In genomic region chr7:16811649-16812070, GRCm38 (mm10) we compare ENCODE assay signal across 9 mouse cellular contexts. TPM values are rescaled to one million over a fixed set of nuclear protein-coding genes. Genes with fewer than 3 reads are reported as not detected.
DNase-seq lines count a peak whose midpoint lies in the region; ATAC-seq and TF ChIP-seq lines count a peak whose summit lies in the region.
"Had no signal": no experiment of that assay in that cellular context is flagged by ENCODE, and none has a peak within 500 bp of the region (broad histone marks: within the 10 kb centered on the region; RNA-seq: fewer than 3 reads in every experiment).

No protein-coding gene starts in this region.

- H3K36me3 ChIP-seq in heart, embryonic 13.5 days = peaks cover 68% of the 10 kb centered on the region
- peaks cover 21% of the 10 kb centered on the region for H3K36me3 ChIP-seq in hindbrain, embryonic 13.5 days
- peaks cover 65% of the 10 kb centered on the region for H3K36me3 ChIP-seq in midbrain, embryonic 10.5 days

- H3K9ac ChIP-seq in heart, embryonic 13.5 days = peak overlapping the region; percentile 77
- peak overlapping the region; percentile 87 for H3K9ac ChIP-seq in hindbrain, embryonic 13.5 days

- peak overlapping the region; percentile 53 for H3K4me3 ChIP-seq in heart, embryonic 13.5 days
- H3K4me3 ChIP-seq in cortical plate, adult 2 months (ENCODE audit: insufficient read depth, low read length) = peak overlapping the region; percentile 44
- H3K4me3 ChIP-seq in hindbrain, embryonic 13.5 days = peak overlapping the region; percentile 58
- peak overlapping the region; percentile 55 for H3K4me3 ChIP-seq in midbrain, embryonic 10.5 days

- TF ChIP-seq POLR2A in cortical plate, adult 2 months (IDR thresholded peaks at IDR 0.05; ENCODE audit: extremely low read depth, insufficient read depth, low read length) = no peak

- no peak for DNase-seq in heart, adult 9 months (ENCODE audit: low spot score in 2 of 2)
- DNase-seq in midbrain, embryonic 10.5 days (ENCODE audit: low spot score) = no peak
- no peak for DNase-seq in cerebellum, postnatal 10 days
- no peak for DNase-seq in urinary bladder, adult 2 months (ENCODE audit: low spot score)
- DNase-seq: adrenal gland, adult 8-10 months had no signal

- H3K9me3 ChIP-seq in heart, embryonic 13.5 days = no peaks in the 10 kb centered on the region
- H3K9me3 ChIP-seq in hindbrain, embryonic 13.5 days = no peaks in the 10 kb centered on the region
- H3K9me3 ChIP-seq in midbrain, embryonic 10.5 days (replicated peaks) = no peaks in the 10 kb centered on the region; the same call in 1 of the 2 replicates

- no peak overlapping the region for H3K27ac ChIP-seq in heart, embryonic 13.5 days (replicated peaks)
- peak overlapping the region; percentile 90 for H3K27ac ChIP-seq in cortical plate, adult 2 months (ENCODE audit: insufficient read depth, low read length)
- peak overlapping the region; percentile 94 for H3K27ac ChIP-seq in hindbrain, embryonic 13.5 days
- peak overlapping the region; percentile 67; the same call in 1 of the 2 replicates for H3K27ac ChIP-seq in midbrain, embryonic 10.5 days (replicated peaks)

- peaks cover 26% of the 10 kb centered on the region for H3K4me1 ChIP-seq in heart, embryonic 13.5 days
- H3K4me1 ChIP-seq in cortical plate, adult 2 months (ENCODE audit: control insufficient read depth, insufficient read depth, low read length) = peaks cover 10% of the 10 kb centered on the region
- H3K4me1 ChIP-seq in hindbrain, embryonic 13.5 days (replicated peaks) = peaks cover 60% of the 10 kb centered on the region
- H3K4me1 ChIP-seq in midbrain, embryonic 10.5 days = peaks cover 40% of the 10 kb centered on the region

- no peak for TF ChIP-seq CTCF in cortical plate, adult 2 months (IDR thresholded peaks at IDR 0.05; ENCODE audit: extremely low read depth, insufficient read depth, low read length)

- peak overlapping the region; percentile 86 for H3K4me2 ChIP-seq in heart, embryonic 13.5 days
- H3K4me2 ChIP-seq in hindbrain, embryonic 13.5 days = peak overlapping the region; percentile 85

- H3K27me3 ChIP-seq in heart, embryonic 13.5 days (replicated peaks) = peaks cover 31% of the 10 kb centered on the region
- peaks cover 20% of the 10 kb centered on the region for H3K27me3 ChIP-seq in hindbrain, embryonic 13.5 days
- peaks cover 50% of the 10 kb centered on the region for H3K27me3 ChIP-seq in midbrain, embryonic 10.5 days (ENCODE audit: low read depth, poor library complexity, severe bottlenecking)

- WGBS in heart, embryonic 13.5 days = 14% methylated on average over 17 of the region's 17 CpGs
- 10% methylated on average over 17 of the region's 17 CpGs for whole genome bisulfite sequencing in hindbrain, embryonic 13.5 days
- WGBS in midbrain, embryonic 10.5 days = 7% methylated on average over 17 of the region's 17 CpGs

- ATAC-seq in heart, embryonic 13.5 days (ENCODE audit: extremely low read depth, insufficient number of reproducible peaks, low FRiP score, low TSS enrichment) = no peak
- no peak for ATAC-seq in hindbrain, embryonic 13.5 days (ENCODE audit: low FRiP score)
- ATAC-seq in erythroid progenitor cell, adult 5-6 weeks (replicated peaks; ENCODE audit: low FRiP score, poor library complexity, severe bottlenecking) = no peak

RNA-seq across cellular contexts. Expression of gene Strn4, which starts 4.0 kb away (rescaled TPM):
- 81.1 and 82.5 TPM in 2 replicates for polyA plus RNA-seq in heart, embryonic 13.5 days (2015; fragmentation: Nextera tagmentation; extraction: Ambion mirVana)
- polyA plus RNA-seq in cortical plate, adult 2 months (2012; rRNA removed) = 291 and 307 TPM in 2 replicates
- 159 and 172 TPM in 2 replicates for polyA plus RNA-seq in hindbrain, embryonic 13.5 days (2015; fragmentation: Nextera tagmentation; extraction: Ambion mirVana)
- 108 and 137 TPM in 2 replicates for polyA plus RNA-seq in midbrain, embryonic 10.5 days (2016; fragmentation: Nextera tagmentation; extraction: Ambion mirVana)
- 78.6 and 101 TPM in 2 replicates for polyA plus RNA-seq in urinary bladder, adult 2 months (2012; rRNA removed)
- total RNA-seq in erythroid progenitor cell, adult 5-6 weeks (2015; ENCODE audit: low replicate concordance) = 75.0 and 87.2 TPM in 2 replicates
- total RNA-seq in erythroid progenitor cell, adult 5-6 weeks (2017; ENCODE audit: low replicate concordance) = 76.9 and 128 TPM in 2 replicates

RNA-seq across cellular contexts. Expression of gene Fkrp, which starts 4.9 kb away (rescaled TPM):
- polyA plus RNA-seq in heart, embryonic 13.5 days (2015; fragmentation: Nextera tagmentation; extraction: Ambion mirVana) = 31.9 and 33.3 TPM in 2 replicates
- 42.3 and 44.0 TPM in 2 replicates for polyA plus RNA-seq in cortical plate, adult 2 months (2012; rRNA removed)
- 43.6 and 45.3 TPM in 2 replicates for polyA plus RNA-seq in hindbrain, embryonic 13.5 days (2015; fragmentation: Nextera tagmentation; extraction: Ambion mirVana)
- 28.3 and 32.9 TPM in 2 replicates for polyA plus RNA-seq in midbrain, embryonic 10.5 days (2016; fragmentation: Nextera tagmentation; extraction: Ambion mirVana)
- 17.2 and 21.3 TPM in 2 replicates for polyA plus RNA-seq in urinary bladder, adult 2 months (2012; rRNA removed)
- total RNA-seq in erythroid progenitor cell, adult 5-6 weeks (2015; ENCODE audit: low replicate concordance) = 6.5 and 7.5 TPM in 2 replicates
- 4.9 and 19.6 TPM in 2 replicates for total RNA-seq in erythroid progenitor cell, adult 5-6 weeks (2017; ENCODE audit: low replicate concordance)

RNA-seq across cellular contexts. Expression of gene Slc1a5, which starts 30.5 kb away (rescaled TPM):
- polyA plus RNA-seq in heart, embryonic 13.5 days (2015; fragmentation: Nextera tagmentation; extraction: Ambion mirVana) = 35.2 and 37.8 TPM in 2 replicates
- 5.7 and 6.1 TPM in 2 replicates for polyA plus RNA-seq in cortical plate, adult 2 months (2012; rRNA removed)
- polyA plus RNA-seq in hindbrain, embryonic 13.5 days (2015; fragmentation: Nextera tagmentation; extraction: Ambion mirVana) = 8.6 and 8.7 TPM in 2 replicates
- polyA plus RNA-seq in midbrain, embryonic 10.5 days (2016; fragmentation: Nextera tagmentation; extraction: Ambion mirVana) = 40.1 and 40.4 TPM in 2 replicates
- 213 and 249 TPM in 2 replicates for polyA plus RNA-seq in urinary bladder, adult 2 months (2012; rRNA removed)
- total RNA-seq in erythroid progenitor cell, adult 5-6 weeks (2015; ENCODE audit: low replicate concordance) = 596 and 609 TPM in 2 replicates
- total RNA-seq in erythroid progenitor cell, adult 5-6 weeks (2017; ENCODE audit: low replicate concordance) = 412 and 455 TPM in 2 replicates

RNA-seq across cellular contexts. Expression of gene Prkd2, which starts 31.0 kb away (rescaled TPM):
- 9.6 and 11.1 TPM in 2 replicates for polyA plus RNA-seq in heart, embryonic 13.5 days (2015; fragmentation: Nextera tagmentation; extraction: Ambion mirVana)
- polyA plus RNA-seq in cortical plate, adult 2 months (2012; rRNA removed) = 6.5 and 6.8 TPM in 2 replicates
- polyA plus RNA-seq in hindbrain, embryonic 13.5 days (2015; fragmentation: Nextera tagmentation; extraction: Ambion mirVana) = 6.6 and 7.3 TPM in 2 replicates
- 11.1 and 11.8 TPM in 2 replicates for polyA plus RNA-seq in midbrain, embryonic 10.5 days (2016; fragmentation: Nextera tagmentation; extraction: Ambion mirVana)
- 19.2 and 24.4 TPM in 2 replicates for polyA plus RNA-seq in urinary bladder, adult 2 months (2012; rRNA removed)
- total RNA-seq in erythroid progenitor cell, adult 5-6 weeks (2015; ENCODE audit: low replicate concordance) = 8.3 and 18.4 TPM in 2 replicates
- 3.8 and 4.9 TPM in 2 replicates for total RNA-seq in erythroid progenitor cell, adult 5-6 weeks (2017; ENCODE audit: low replicate concordance)
